Mouse (Mus musculus) limb, embryonic 12.5 days (tissue): ENCODE results near the gene Gp1ba. TPM values are rescaled to one million over a fixed set of nuclear protein-coding genes. Genes with fewer than 3 reads are reported as not detected.
A peak's percentile ranks its signal among the peaks of the same experiment; 100 is the strongest.

ENCODE experiments used
- ATAC-seq: fragments of 200-750 bp; cut with Nextera tagmentation; 2 replicates; pipeline ENCODE4 v1.8.0; 2017; ENCODE audit warnings: low read depth, moderate TSS enrichment; ENCODE audit not compliant: insufficient number of reproducible peaks, insufficient read depth, low FRiP score, low TSS enrichment
- H3K27ac ChIP-seq: fragments of 300-500 bp; sonication (generic); 2 replicates; pipeline ENCODE4 v1.5.1; 2016; ENCODE audit warnings: mild to moderate bottlenecking, moderate library complexity
- H3K27me3 ChIP-seq: fragments of 300-500 bp; sonication (generic); 2 replicates; pipeline ENCODE4 v1.6.1; 2016; ENCODE audit warnings: mild to moderate bottlenecking, moderate library complexity
- H3K36me3 ChIP-seq: fragments of 300-500 bp; sonication (generic); 2 replicates; pipeline ENCODE4 v1.6.1; 2016; ENCODE audit warnings: mild to moderate bottlenecking, moderate library complexity
- H3K4me1 ChIP-seq: fragments of 300-500 bp; sonication (generic); replicated peaks from 2 replicates; pipeline ENCODE4 v1.6.1; 2016
- H3K4me2 ChIP-seq: fragments of 300-500 bp; sonication (generic); 2 replicates; pipeline ENCODE4 v1.6.1; 2016; ENCODE audit warnings: mild to moderate bottlenecking, moderate library complexity
- H3K4me3 ChIP-seq: fragments of 300-500 bp; sonication (generic); replicated peaks from 2 replicates; pipeline ENCODE4 v1.5.1; 2016; ENCODE audit warnings: mild to moderate bottlenecking
- H3K9ac ChIP-seq: fragments of 300-500 bp; sonication (generic); replicated peaks from 2 replicates; pipeline ENCODE4 v1.6.1; 2016; ENCODE audit warnings: mild to moderate bottlenecking, moderate library complexity
- H3K9me3 ChIP-seq: fragments of 300-500 bp; sonication (generic); 2 replicates; pipeline ENCODE4 v1.6.1; 2016; ENCODE audit warnings: mild to moderate bottlenecking, moderate library complexity
- WGBS: fragments of 180-500 bp; shearing (Covaris S2); methylation state at CpG from one replicate; pipeline ENCODE4 v1.1.7; 2016; 5-methylcytosine and 5-hydroxymethylcytosine counted together
- polyA plus RNA-seq: library from polyadenylated mRNA; unstranded; fragments of >200 nt; fragmentation: Nextera tagmentation; extraction: Ambion mirVana; gene quantifications from 2 replicates; pipeline ENCODE4 v1.2.1, GENCODE M21; 2016

The Gp1ba gene
- polyA plus RNA-seq, 1 experiment from 2014 or later = 0.31 TPM

GRCm38 (mm10) chr11:70678092-70678491 is 39.2 kb downstream of the Gp1ba start:
- no peak overlapping the region for H3K27ac ChIP-seq
- H3K4me2 ChIP-seq = no peak overlapping the region
- no peak overlapping the region for H3K4me3 ChIP-seq
- no peaks in the 10 kb centered on the region for H3K9me3 ChIP-seq
- peaks cover 64% of the 10 kb centered on the region for H3K36me3 ChIP-seq
- H3K9ac ChIP-seq = no peak overlapping the region
- ATAC-seq = no peak
- H3K4me1 ChIP-seq = peaks cover 7% of the 10 kb centered on the region; the same call in 1 of the 2 replicates
- no peaks in the 10 kb centered on the region for H3K27me3 ChIP-seq
- WGBS = 78% methylated on average over 9 of the region's 9 CpGs

GRCm38 (mm10) chr11:70678576-70678975 is 39.7 kb downstream of the Gp1ba start:
- peaks cover 7% of the 10 kb centered on the region; the same call in 1 of the 2 replicates for H3K4me1 ChIP-seq
- H3K4me3 ChIP-seq = no peak overlapping the region
- ATAC-seq = no peak
- peaks cover 68% of the 10 kb centered on the region for H3K36me3 ChIP-seq
- no peak overlapping the region for H3K9ac ChIP-seq
- H3K9me3 ChIP-seq = no peaks in the 10 kb centered on the region
- no peak overlapping the region for H3K4me2 ChIP-seq
- H3K27me3 ChIP-seq = no peaks in the 10 kb centered on the region
- 70% methylated on average over 2 of the region's 2 CpGs for WGBS
- no peak overlapping the region for H3K27ac ChIP-seq

- ATAC-seq = no peak
- peaks cover 7% of the 10 kb centered on the region; the same call in 1 of the 2 replicates for H3K4me1 ChIP-seq
- H3K9ac ChIP-seq = no peak overlapping the region
- WGBS = 94% methylated on average over 8 of the region's 8 CpGs
- H3K27me3 ChIP-seq = no peaks in the 10 kb centered on the region
- H3K9me3 ChIP-seq = no peaks in the 10 kb centered on the region
- H3K4me3 ChIP-seq = no peak overlapping the region
- no peak overlapping the region for H3K27ac ChIP-seq
- H3K36me3 ChIP-seq = peaks cover 68% of the 10 kb centered on the region
- H3K4me2 ChIP-seq = no peak overlapping the region
Observed at GRCm38 (mm10) chr11:70679361-70679760, 40.4 kb downstream of the Gp1ba start.

GRCm38 (mm10) chr11:70679894-70680293 is 41.0 kb downstream of the Gp1ba start:
- peaks cover 7% of the 10 kb centered on the region; the same call in 1 of the 2 replicates for H3K4me1 ChIP-seq
- no peak overlapping the region for H3K4me3 ChIP-seq
- H3K9me3 ChIP-seq = no peaks in the 10 kb centered on the region
- no peak overlapping the region for H3K27ac ChIP-seq
- 87% methylated on average over 6 of the region's 8 CpGs for WGBS
- ATAC-seq = no peak
- H3K9ac ChIP-seq = no peak overlapping the region
- no peaks in the 10 kb centered on the region for H3K27me3 ChIP-seq
- peaks cover 70% of the 10 kb centered on the region for H3K36me3 ChIP-seq
- H3K4me2 ChIP-seq = no peak overlapping the region

- Histone ChIP-seq H3K27ac (no peak overlapping the region), H3K4me2 (no peak overlapping the region), H3K4me3 (no peak overlapping the region), H3K4me1 (peaks cover 7% of the 10 kb centered on the region; the same call in 1 of the 2 replicates), H3K27me3 (no peaks in the 10 kb centered on the region), H3K36me3 (peaks cover 64% of the 10 kb centered on the region), H3K9ac (no peak overlapping the region), H3K9me3 (no peaks in the 10 kb centered on the region)
- ATAC-seq = no peak
- WGBS = 67% methylated on average over 12 of the region's 12 CpGs
Observed at GRCm38 (mm10) chr11:70681170-70681569, 42.2 kb downstream of the Gp1ba start.

GRCm38 (mm10) chr11:70681897-70682581 is 43.1 kb downstream of the Gp1ba start:
- Histone ChIP-seq H3K27me3 (no peaks in the 10 kb centered on the region), H3K4me3 (no peak overlapping the region), H3K4me1 (peaks cover 15% of the 10 kb centered on the region), H3K9me3 (no peaks in the 10 kb centered on the region), H3K4me2 (no peak overlapping the region), H3K9ac (no peak overlapping the region), H3K36me3 (peaks cover 60% of the 10 kb centered on the region), H3K27ac (peak overlapping the region; percentile 51; the same call in 1 of the 2 replicates)
- WGBS = 24% methylated on average over 11 of the region's 11 CpGs
- ATAC-seq = peak; percentile 19; the same call in 1 of the 2 replicates

- H3K9ac ChIP-seq = no peak overlapping the region
- no peak overlapping the region for H3K4me2 ChIP-seq
- H3K27ac ChIP-seq = no peak overlapping the region
- WGBS = 82% methylated on average over 5 of the region's 5 CpGs
- H3K4me1 ChIP-seq = peaks cover 24% of the 10 kb centered on the region
- no peak overlapping the region for H3K4me3 ChIP-seq
- H3K27me3 ChIP-seq = no peaks in the 10 kb centered on the region
- H3K9me3 ChIP-seq = no peaks in the 10 kb centered on the region
- peaks cover 54% of the 10 kb centered on the region for H3K36me3 ChIP-seq
- no peak for ATAC-seq
Observed at GRCm38 (mm10) chr11:70683640-70684039, 44.7 kb downstream of the Gp1ba start.

GRCm38 (mm10) chr11:70686901-70687566 is 48.1 kb downstream of the Gp1ba start:
- Histone ChIP-seq H3K9ac (peak overlapping the region; percentile 78), H3K36me3 (peaks cover 33% of the 10 kb centered on the region), H3K9me3 (no peaks in the 10 kb centered on the region), H3K4me1 (peaks cover 25% of the 10 kb centered on the region), H3K4me2 (peak overlapping the region; percentile 88), H3K4me3 (peak overlapping the region; percentile 87), H3K27me3 (no peaks in the 10 kb centered on the region), H3K27ac (peak overlapping the region; percentile 84)
- ATAC-seq = peak; percentile 56; the same call in 1 of the 2 replicates
- WGBS = 5% methylated on average over 16 of the region's 16 CpGs

GRCm38 (mm10) chr11:70687601-70688199 is 48.8 kb downstream of the Gp1ba start, which contains the start of gene Camta2:
Camta2 (minus strand) TSS chr11:70688105.
- peak within 1 kb of the TSS; percentile 84 for H3K27ac ChIP-seq
- no peaks in the 10 kb centered on the region for H3K9me3 ChIP-seq
- H3K36me3 ChIP-seq = peaks cover 28% of the 10 kb centered on the region
- ATAC-seq = peak; percentile 77
- H3K4me2 ChIP-seq = peak within 1 kb of the TSS; percentile 88
- no peaks in the 10 kb centered on the region for H3K27me3 ChIP-seq
- peaks cover 19% of the 10 kb centered on the region for H3K4me1 ChIP-seq
- H3K4me3 ChIP-seq = peak within 1 kb of the TSS; percentile 87
- peak within 1 kb of the TSS; percentile 78 for H3K9ac ChIP-seq
- under 1% methylated on average over 55 of the region's 55 CpGs for WGBS

GRCm38 (mm10) chr11:70688372-70688771 is 49.5 kb downstream of the Gp1ba start:
- Histone ChIP-seq H3K4me1 (peaks cover 19% of the 10 kb centered on the region), H3K9me3 (no peaks in the 10 kb centered on the region), H3K27me3 (no peaks in the 10 kb centered on the region), H3K9ac (peak overlapping the region; percentile 78), H3K36me3 (peaks cover 22% of the 10 kb centered on the region), H3K27ac (peak overlapping the region; percentile 84), H3K4me2 (peak overlapping the region; percentile 88), H3K4me3 (peak overlapping the region; percentile 87)
- no peak for ATAC-seq
- 11% methylated on average over 8 of the region's 8 CpGs for WGBS

- no peak for ATAC-seq
- WGBS = 63% methylated on average over 4 of the region's 4 CpGs
- no peak overlapping the region for H3K9ac ChIP-seq
- no peak overlapping the region for H3K4me3 ChIP-seq
- H3K27ac ChIP-seq = no peak overlapping the region
- no peak overlapping the region for H3K4me2 ChIP-seq
- peaks cover 19% of the 10 kb centered on the region for H3K4me1 ChIP-seq
- peaks cover 9% of the 10 kb centered on the region for H3K36me3 ChIP-seq
- H3K27me3 ChIP-seq = no peaks in the 10 kb centered on the region
- no peaks in the 10 kb centered on the region for H3K9me3 ChIP-seq
Observed at GRCm38 (mm10) chr11:70689578-70689977, 50.7 kb downstream of the Gp1ba start.
